Mouse (Mus musculus) neural tube, embryonic 14.5 days (tissue): ENCODE measurements around the gene Lhb. TPM values are rescaled to one million over a fixed set of nuclear protein-coding genes. Genes with fewer than 3 reads are reported as not detected.

Experiments used
- ATAC-seq: fragments of 200-750 bp; cut with Nextera tagmentation; 2 replicates; pipeline ENCODE4 v1.8.0; 2017; ENCODE audit warnings: low read depth, mild to moderate bottlenecking, moderate TSS enrichment, moderate library complexity
- H3K27ac ChIP-seq: fragments of 300-500 bp; sonication (generic); 2 replicates; pipeline ENCODE4 v1.5.1; 2014; ENCODE audit warnings: low read depth, mild to moderate bottlenecking, control low read depth, low read length, moderate library complexity, mixed read lengths
- H3K27me3 ChIP-seq: fragments of 300-500 bp; sonication (generic); 2 replicates; pipeline ENCODE4 v1.6.1; 2014; ENCODE audit warnings: low read length; ENCODE audit not compliant: control insufficient read depth, insufficient read depth
- H3K36me3 ChIP-seq: fragments of 300-500 bp; sonication (generic); 2 replicates; pipeline ENCODE4 v1.6.1; 2014; ENCODE audit warnings: low read length, mixed read lengths; ENCODE audit not compliant: control insufficient read depth, insufficient read depth
- H3K4me1 ChIP-seq: fragments of 300-500 bp; sonication (generic); 2 replicates; pipeline ENCODE4 v1.6.1; 2014; ENCODE audit warnings: low read length; ENCODE audit not compliant: control insufficient read depth, insufficient read depth
- H3K4me2 ChIP-seq: fragments of 300-500 bp; sonication (generic); 2 replicates; pipeline ENCODE4 v1.6.1; 2014; ENCODE audit warnings: mild to moderate bottlenecking, low read depth, low read length, control low read depth
- H3K4me3 ChIP-seq: fragments of 300-500 bp; sonication (generic); 2 replicates; pipeline ENCODE4 v1.5.1; 2014; ENCODE audit warnings: low read depth, low read length, control low read depth, mixed read lengths
- H3K9ac ChIP-seq: fragments of 300-500 bp; sonication (generic); replicated peaks from 2 replicates; pipeline ENCODE4 v1.6.1; 2014; ENCODE audit warnings: low read depth, mild to moderate bottlenecking, control low read depth, low read length, mixed read lengths
- H3K9me3 ChIP-seq: fragments of 300-500 bp; sonication (generic); 2 replicates; pipeline ENCODE4 v1.6.1; 2016; ENCODE audit warnings: low read length; ENCODE audit not compliant: control insufficient read depth
- WGBS: fragments of 180-500 bp; shearing (Covaris S2); extraction: QIAGEN DNeasy Blood & Tissue Kit; methylation state at CpG from one replicate; pipeline ENCODE4 v1.1.7; 2014; 5-methylcytosine and 5-hydroxymethylcytosine counted together
- polyA plus RNA-seq: library from polyadenylated mRNA; unstranded; fragments of >200 nt; fragmentation: Nextera tagmentation; extraction: Ambion mirVana; gene quantifications from 2 replicates; pipeline ENCODE4 v1.2.1, GENCODE M21; 2014

Gene Lhb
- polyA plus RNA-seq, 1 experiment from 2014 or later: not detected

DNA sequence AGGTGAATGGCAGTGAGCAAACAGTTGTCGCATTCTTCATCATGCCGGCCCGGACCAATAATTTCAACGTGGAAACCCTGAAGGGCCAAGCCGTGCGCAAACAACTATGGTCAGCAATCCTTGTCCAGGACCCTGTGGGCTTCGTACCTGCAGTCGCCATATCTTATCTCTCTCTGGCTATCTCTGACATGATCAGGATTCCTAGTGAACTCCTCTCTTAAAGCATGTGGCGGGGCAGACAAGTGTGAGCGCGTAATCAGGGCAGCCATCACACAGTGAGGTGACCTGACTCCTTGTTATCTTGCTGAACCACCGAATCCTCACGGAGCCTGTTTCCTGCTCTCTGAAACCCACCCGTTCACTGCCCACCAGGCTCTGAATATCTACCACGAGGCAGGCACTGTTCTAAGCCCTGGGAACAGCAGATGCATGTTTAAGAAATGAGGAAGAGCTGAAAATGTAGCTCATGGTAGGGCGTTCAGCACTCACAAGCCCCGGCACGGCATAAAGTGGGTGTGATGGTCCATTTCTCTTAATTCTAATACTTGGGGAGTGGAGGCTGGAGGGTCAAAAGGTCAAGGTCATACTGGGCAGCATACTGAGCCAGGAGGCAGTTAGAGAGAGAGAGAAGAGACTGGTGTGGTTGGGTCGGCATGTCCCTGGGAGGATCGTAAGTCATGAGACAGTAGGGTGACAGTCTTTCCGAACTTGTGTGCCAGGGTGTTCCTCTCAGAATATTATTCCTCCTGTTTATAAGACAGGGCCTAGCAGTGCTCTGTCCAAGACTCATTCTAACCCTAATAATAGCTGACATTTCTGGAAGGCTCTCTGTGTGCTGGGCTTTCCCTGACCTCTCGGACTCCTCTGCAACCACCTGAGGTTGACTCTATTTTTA lies 23.2 kb downstream of the Lhb start:
- no peaks in the 10 kb centered on the region for H3K4me1 ChIP-seq
- H3K9me3 ChIP-seq: no peaks in the 10 kb centered on the region
- H3K36me3 ChIP-seq: peaks cover 9% of the 10 kb centered on the region
- no peaks in the 10 kb centered on the region for H3K27me3 ChIP-seq
- WGBS: 91% methylated on average over 22 of the region's 22 CpGs
- H3K4me2 ChIP-seq: no peak overlapping the region
- H3K4me3 ChIP-seq: no peak overlapping the region
- H3K27ac ChIP-seq: no peak overlapping the region
- no peak for ATAC-seq
- no peak overlapping the region for H3K9ac ChIP-seq

DNA sequence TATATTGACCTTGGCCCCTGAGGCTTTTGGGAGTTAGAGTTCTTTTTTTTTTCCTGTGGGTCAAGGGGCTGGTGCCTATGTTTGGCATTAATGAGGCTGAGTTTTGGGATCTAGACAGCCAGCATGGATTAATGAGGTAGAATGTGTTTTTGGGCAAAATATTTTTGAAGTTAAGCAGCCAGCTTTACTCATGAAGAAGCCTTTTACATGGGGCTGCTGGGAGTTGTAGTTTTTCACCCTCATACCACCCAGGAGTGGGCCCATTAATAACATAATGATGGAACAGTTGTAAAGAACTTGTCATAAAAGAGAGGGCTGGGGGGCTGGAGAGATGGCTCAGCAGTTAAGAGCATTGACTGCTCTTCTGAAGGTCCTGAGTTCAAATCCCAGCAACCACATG lies 26.0 kb downstream of the Lhb start:
- no peak for ATAC-seq
- Histone ChIP-seq H3K4me3 (no peak overlapping the region), H3K4me1 (no peaks in the 10 kb centered on the region), H3K27me3 (no peaks in the 10 kb centered on the region), H3K9me3 (no peaks in the 10 kb centered on the region), H3K27ac (no peak overlapping the region), H3K9ac (no peak overlapping the region), H3K36me3 (peaks cover 9% of the 10 kb centered on the region), H3K4me2 (no peak overlapping the region)

DNA sequence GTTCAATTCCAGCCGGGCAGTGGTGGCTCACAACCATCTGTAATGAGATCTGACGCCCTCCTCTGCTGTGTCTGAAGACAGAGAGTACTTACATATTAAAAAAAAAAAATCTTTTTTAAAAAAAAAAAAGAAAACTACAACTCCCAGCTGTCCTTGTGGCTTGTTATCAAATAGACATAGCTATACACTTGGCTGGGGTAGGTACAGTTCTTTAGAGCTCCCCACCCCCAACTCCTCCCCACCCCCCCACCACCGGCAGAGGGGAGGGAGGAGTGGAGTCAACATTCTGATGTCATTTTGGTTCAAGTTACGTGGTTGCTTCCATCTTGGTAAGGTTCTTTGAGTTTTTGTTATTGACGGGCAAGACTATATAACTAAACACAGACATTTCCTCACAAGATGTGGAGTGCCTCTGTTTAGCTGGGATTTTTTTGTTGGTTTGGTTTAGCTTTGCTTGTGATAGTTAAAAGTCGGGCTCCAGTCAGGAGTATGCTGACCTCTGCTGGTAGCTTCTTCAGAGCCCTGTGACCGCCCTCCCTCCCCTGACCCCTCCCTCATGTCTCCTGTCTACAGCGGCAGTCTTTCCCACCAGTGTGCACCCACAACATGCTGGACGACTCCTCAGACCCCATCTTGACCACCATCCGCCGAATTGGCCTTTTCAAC lies 26.8 kb downstream of the Lhb start:
- Histone ChIP-seq H3K9me3 (no peaks in the 10 kb centered on the region), H3K4me3 (no peak overlapping the region), H3K27me3 (no peaks in the 10 kb centered on the region), H3K4me2 (no peak overlapping the region), H3K9ac (no peak overlapping the region), H3K36me3 (peaks cover 9% of the 10 kb centered on the region), H3K27ac (no peak overlapping the region), H3K4me1 (no peaks in the 10 kb centered on the region)
- 36% methylated on average over 11 of the region's 11 CpGs for WGBS
- ATAC-seq: no peak

DNA sequence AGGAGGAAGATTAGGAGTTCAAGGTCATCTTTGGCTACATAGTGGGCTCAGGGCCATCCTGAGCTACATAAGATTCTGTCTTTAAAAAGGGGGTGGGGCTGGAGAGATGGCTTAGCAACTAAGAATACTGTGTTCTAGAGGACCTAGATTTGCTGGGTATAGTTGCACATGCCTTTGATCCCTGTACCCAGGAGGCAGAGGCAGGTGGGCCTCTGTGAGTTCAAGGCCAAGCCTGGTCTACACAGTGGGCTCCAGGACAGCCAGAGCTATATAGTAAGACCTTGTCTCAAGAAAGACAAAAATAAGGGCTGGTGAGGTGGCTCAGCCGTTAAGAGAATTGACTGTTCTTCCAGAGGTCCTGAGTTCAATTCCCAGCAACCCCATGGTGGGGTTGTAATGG lies 29.4 kb downstream of the Lhb start:
- no peak overlapping the region for H3K9ac ChIP-seq

DNA sequence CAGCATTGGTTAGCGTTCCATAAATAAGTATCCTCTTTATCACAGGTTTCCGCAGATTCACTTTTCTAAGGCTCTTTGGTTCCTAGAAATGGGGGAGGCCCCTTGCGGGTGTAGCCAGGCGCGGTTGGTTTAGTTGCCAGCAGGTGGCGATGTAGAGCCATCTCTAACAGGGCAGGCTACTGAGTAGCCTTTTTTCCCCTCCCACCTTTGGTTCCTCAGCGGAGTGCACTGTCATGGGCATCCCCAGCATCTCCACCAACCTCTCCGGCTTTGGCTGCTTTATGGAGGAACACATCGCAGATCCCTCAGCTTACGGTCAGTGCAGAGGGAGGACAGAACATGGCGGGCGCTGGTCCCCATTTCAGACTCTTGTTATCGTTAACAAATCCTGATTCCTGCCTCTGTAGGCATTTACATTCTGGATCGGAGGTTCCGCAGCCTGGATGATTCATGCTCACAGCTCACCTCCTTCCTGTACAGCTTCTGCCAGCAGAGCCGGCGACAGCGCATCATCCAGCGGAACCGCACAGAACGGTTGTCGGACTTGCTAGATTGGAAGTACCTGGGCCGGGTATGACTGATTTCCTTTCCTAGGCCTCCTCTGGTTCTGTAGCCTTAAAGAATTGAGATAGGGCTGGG lies 30.8 kb downstream of the Lhb start:
- WGBS: 51% methylated on average over 23 of the region's 23 CpGs
- Histone ChIP-seq H3K4me3 (no peak overlapping the region), H3K27ac (no peak overlapping the region), H3K9me3 (no peaks in the 10 kb centered on the region), H3K36me3 (peaks cover 11% of the 10 kb centered on the region; the same call in 1 of the 2 replicates), H3K27me3 (no peaks in the 10 kb centered on the region), H3K4me2 (no peak overlapping the region), H3K9ac (no peak overlapping the region), H3K4me1 (no peaks in the 10 kb centered on the region)
- peak; percentile 77 for ATAC-seq

More for the DNA sequence above, 29.4 kb downstream of the Lhb start:
- Histone ChIP-seq H3K27me3 (no peaks in the 10 kb centered on the region), H3K4me1 (no peaks in the 10 kb centered on the region), H3K36me3 (peaks cover 11% of the 10 kb centered on the region; the same call in 1 of the 2 replicates), H3K4me3 (no peak overlapping the region), H3K27ac (no peak overlapping the region), H3K4me2 (no peak overlapping the region), H3K9me3 (no peaks in the 10 kb centered on the region)
- no peak for ATAC-seq
- 86% methylated on average over 1 of the region's 1 CpGs for WGBS

DNA sequence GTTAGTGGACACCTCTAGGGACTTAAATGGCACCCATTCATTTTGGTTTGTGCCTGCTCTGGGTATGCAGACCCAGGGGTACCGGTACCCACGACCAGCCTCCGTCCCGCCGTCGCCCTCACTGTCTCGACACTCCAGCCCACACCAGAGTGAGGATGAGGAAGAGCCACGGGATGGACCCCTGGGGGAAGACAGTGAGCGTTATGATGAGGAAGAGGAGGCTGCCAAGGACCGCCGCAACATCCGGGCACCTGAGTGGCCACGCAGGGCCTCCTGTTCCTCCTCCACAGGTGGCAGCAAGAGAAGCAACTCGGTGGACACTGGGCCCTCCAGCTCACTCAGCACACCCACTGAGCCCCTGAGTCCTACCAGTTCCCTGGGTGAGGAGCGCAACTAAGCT lies 34.4 kb downstream of the Lhb start:
- Histone ChIP-seq H3K4me1 (peaks cover 17% of the 10 kb centered on the region), H3K4me3 (no peak overlapping the region), H3K27me3 (no peaks in the 10 kb centered on the region), H3K9ac (no peak overlapping the region), H3K9me3 (no peaks in the 10 kb centered on the region), H3K27ac (no peak overlapping the region), H3K36me3 (peaks cover 24% of the 10 kb centered on the region), H3K4me2 (no peak overlapping the region)
- ATAC-seq: no peak
- 87% methylated on average over 15 of the region's 15 CpGs for WGBS

DNA sequence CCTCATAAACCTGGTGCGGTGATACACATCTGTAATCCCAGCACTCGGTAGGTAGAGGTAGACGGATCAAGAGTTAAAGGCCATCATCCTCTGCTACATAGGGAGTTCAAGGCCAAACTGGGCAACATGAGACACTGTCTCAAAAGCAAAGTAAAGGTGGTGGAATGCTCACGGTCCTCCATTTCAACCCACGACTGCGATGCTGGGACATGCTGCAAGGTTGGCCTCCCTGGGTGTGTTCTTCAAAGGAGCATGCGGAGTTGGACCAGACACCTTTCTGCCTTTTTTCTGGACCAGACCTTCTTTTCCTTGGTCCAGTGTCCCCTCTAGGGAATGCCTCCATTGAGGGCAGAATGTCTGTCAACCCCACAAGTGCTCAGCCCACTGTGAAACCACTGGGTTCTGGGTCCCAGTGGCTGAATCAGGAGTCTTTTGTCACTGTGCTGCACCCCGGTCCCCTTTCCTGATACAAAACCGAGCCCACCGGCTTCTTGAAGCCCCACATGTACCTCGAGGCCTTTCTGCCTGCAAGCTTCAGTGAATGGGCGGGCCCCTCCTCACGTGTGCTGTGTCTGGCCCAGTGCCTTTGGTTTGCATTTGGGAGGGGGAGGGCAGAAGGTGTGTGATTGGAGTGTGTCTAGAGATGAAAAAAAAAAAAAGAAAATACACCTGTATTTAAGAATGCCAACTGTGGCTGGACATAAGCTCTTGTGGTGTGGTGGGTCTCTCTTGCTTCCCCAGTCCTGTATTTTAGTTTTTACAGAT lies 35.5 kb downstream of the Lhb start:
- no peaks in the 10 kb centered on the region for H3K27me3 ChIP-seq
- 83% methylated on average over 13 of the region's 13 CpGs for WGBS
- H3K4me1 ChIP-seq: peaks cover 24% of the 10 kb centered on the region
- no peak overlapping the region for H3K9ac ChIP-seq
- H3K36me3 ChIP-seq: peaks cover 24% of the 10 kb centered on the region
- no peak overlapping the region for H3K27ac ChIP-seq
- no peak overlapping the region for H3K4me3 ChIP-seq
- ATAC-seq: no peak
- H3K9me3 ChIP-seq: no peaks in the 10 kb centered on the region
- no peak overlapping the region for H3K4me2 ChIP-seq

DNA sequence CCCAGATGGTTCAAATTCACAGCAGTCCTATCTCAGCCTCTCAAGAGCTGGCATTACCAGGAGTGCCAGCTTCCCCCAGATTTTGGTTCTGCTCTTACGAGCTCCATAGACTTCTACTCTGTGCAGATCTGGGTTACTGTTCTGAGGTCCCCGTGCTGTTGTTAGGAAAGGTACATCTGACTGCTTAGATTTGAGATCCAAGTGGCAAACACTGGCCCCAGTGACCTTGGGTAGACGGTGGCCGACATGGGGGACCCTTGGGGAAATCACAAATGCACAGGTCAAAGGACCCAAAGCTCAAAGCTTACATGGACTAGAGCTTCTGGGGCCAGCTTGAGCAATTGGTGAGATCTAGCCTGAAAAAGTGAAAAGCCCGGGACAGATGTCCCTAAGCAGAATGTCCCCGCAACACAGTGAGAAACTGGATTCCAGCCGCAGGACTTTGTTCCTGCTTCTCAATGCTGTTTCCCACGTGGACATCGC lies 36.1 kb downstream of the Lhb start:
- Histone ChIP-seq H3K27me3 (no peaks in the 10 kb centered on the region), H3K4me1 (peaks cover 24% of the 10 kb centered on the region), H3K36me3 (peaks cover 26% of the 10 kb centered on the region), H3K4me3 (peak overlapping the region; percentile 78; the same call in 1 of the 2 replicates), H3K9ac (peak overlapping the region; percentile 81; the same call in 1 of the 2 replicates), H3K27ac (no peak overlapping the region), H3K9me3 (no peaks in the 10 kb centered on the region), H3K4me2 (peak overlapping the region; percentile 94)
- WGBS: 54% methylated on average over 9 of the region's 9 CpGs
- no peak for ATAC-seq
